Mouse (Mus musculus): ENCODE results near the gene Cavin4. TPM values are rescaled to one million over a fixed set of nuclear protein-coding genes. Genes with fewer than 3 reads are reported as not detected.
"Not testable (repeated sequence)": the region's sequence is repeated elsewhere in the genome, so short reads cannot be mapped to it uniquely, and the experiment has no call there.

The Cavin4 gene
- total RNA-seq, 2 experiments from 2014 or later, result 106 to 147 TPM

DNA sequence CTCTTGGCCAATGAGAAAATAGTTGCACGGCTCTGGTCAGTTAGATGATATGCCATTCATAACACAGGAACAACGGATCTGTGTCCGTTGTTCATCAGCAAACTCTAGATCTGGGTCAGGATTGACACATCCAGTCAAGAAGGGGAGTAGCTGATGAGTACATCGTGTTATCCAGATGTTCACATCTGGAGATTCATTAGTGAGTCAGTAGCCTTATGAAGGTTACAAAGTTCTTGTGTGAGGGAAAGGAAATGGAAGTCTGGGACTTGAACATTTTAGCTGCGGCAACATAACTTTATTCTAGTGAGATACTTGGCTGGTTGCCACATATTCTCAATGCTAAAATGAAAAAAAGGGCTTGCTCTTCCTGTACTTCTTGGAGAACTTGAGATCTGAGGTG is 9.6 kb downstream of the Cavin4 start:
- no peak for DNase-seq

DNA sequence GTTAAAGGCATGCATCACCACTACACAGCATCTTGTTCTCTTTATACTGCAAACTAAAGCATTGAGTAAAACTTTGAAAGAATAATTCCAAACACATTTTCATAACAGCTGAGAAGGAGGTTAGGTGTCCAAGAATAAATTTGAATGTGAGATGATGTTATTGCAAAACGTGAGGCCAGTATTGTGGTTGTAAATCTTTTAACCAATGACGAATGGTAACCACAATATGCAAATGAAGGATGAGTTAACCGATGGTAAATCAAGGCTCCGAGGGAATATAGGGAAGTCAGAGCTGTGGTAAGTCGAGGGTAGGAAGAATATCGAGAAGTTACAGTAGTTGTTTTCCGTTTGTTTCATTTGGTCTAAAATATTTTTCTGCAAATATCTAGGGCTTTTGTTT is 11.1 kb downstream of the Cavin4 start:
- DNase-seq, result no peak

DNA sequence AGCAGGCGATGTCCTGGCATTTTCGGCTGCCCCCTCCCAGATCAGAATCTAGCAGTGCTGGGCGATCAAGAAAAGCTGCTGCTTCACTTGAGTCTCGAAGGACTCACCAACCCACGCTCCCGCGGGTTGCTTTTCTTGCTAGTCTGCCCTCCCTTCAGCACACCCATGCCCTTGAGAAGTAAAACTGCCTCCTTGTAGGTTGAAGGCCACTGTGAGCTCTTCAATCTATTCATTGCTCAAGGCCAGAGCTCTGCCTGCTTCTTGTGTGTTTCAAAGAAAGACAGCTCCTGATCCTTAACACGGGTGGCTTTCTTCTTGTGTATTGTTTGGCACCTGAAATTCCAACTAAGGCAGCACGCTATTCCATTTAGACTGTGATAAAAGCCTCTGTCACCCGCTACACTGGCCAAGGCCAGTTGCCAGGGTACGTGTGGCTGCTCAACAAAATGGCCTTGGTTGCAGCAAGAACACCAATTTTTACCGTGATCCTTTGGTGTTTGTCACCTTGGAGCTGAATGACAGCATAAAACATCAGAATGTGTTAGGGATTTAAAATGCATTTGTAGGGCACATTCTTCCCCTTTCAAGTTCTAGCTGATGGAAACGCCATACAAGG is 13.4 kb downstream of the Cavin4 start:
- DNase-seq, result no peak

DNA sequence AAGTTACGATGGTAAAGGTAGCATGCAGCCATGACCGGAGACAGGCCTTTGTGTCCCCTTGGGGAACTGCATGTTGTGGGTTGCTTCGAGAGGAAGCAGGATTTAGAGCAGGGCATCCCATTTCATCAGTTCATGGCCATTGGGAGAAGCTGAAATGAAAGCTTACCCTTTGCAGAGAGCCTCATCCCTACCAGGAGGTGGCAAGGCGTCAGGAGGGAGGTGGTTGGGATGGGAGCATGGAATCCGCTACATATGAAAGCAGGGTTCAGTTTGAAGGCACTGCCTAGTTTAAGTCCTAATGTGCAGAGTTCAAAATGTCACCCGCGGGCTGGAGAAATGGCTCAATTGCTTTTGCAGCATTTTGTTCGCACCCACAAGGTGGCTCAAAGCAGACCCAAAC is 14.0 kb downstream of the Cavin4 start:
- DNase-seq, result no peak

DNA sequence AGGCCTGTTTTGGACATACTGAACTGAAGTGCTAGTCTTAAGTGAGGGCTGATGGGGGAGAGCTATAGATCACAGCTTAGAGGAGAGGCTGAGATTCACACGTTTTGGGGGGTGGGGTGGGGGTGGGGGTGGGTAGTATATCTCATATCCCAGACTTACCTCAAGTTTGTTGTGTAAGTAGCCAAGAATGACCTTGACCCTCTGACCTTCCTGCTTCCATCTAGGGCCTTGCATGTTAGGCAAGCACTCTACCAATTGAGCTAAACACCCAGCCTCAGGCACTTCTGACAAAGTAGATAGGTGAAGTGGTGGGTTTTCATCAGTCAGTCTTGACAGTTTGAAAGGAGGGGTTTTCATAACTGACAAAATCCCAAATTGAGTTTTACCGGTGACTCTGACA is 14.5 kb downstream of the Cavin4 start:
- DNase-seq, result no peak

DNA sequence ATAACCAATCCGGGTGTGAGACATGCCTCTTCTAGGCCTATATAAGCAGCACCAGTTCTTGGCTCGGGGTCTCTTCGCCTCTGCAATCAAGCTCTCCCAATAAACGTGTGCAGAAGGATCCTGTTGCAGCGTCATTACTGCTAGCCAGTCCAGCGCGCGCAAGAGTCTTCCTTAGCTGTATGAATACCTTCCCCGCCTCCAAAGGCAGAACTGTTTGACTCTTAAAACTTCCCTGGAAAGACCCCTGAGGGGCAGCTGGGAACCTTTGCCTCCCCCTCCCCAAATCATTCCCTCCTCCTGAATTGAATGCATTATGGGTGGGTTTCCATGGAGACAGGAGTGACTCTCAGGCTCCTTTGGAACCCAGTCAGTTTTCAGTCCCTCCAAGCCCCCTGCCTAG is 15.5 kb downstream of the Cavin4 start:
- no peak for DNase-seq

DNA sequence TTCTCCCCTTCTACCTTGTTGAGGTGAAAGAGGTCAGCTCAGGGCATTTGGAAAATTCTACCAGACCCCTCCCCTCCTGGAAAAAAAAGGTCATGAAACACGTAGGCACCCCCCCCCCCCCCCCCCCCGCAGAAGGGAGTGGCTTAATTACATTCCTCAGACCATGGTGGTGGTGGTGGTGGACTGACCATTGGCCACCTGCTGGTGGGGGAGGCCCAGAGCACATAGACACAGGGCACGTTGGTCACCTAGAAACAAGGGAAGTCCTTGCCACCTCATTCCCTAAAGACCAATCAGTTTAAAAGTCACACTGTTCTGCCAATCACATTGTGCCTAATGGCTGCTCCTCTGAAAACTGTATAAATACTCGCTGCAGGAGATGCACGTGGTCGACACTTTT is 16.4 kb downstream of the Cavin4 start:
- not testable (repeated sequence) for DNase-seq

DNA sequence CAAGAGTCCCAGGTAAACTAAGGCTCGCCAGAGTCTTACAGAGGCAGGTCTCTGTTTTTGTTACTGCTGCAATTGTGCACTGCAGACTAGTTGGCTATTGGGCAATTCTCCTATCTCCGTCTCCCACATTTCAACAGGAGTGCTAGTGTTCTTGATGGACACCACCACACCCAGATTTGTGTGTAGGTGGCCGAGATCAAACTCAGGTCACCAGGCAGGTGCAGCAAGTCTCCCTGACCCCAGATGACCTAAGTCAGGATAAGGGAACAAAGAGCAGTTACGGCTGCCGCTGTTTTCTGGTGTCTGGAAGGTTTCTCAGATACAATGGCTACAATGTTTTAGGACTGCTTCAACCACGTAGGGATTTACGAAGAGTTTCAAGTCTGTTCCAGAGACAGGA is 16.9 kb downstream of the Cavin4 start:
- DNase-seq, result no peak

DNA sequence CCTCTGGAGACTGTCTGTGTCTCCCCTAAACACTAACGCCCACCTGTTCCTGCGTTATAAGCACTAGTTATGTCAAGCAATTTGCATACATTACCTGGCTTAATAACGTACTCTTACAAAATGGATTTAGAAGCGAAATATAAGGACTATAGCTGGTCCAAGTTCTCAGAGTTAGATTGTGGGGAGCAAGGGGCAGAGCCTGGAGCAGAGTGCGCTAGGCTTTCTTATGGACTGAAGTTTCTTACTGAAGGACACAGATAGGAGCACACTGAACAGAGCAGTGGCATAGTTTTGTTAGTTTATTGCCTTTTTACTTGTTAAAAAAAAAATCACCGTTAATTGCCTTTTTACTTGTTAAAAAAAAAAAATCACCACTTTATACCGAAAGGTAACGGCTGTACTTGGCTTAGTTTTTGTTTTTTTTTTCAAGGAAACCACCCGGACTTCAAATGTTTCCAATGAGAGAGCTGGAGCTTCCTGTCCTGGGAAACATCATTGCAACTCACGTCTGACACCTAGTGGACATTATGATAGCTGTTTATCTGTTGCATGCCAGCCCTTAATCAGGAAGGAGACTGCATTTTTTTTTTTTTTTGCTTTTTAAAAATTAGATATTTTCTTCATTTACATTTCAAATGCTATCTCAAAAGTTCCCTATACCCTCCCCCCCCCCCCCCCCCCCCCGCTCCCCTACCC is 17.5 kb downstream of the Cavin4 start:
- no peak for DNase-seq

DNA sequence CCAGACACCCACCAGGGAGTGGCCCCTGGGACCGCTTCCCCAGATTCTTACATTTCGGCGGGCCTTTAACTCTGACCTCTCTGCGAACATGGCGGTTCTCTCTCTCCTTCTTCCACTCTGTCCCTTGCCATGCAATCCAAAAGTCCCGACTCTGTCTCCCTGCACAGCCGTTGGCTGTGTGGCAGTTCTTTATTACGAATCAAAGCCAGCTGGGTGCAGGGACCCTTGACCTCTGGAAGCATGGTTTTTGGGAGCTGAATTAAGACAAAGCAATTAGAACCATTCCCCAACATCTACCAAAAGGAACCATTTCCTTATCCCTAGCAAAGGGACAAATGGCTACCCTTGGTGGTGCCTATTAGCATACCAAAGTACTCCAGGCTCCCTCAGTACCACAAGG is 19.8 kb downstream of the Cavin4 start:
- DNase-seq, result no peak

DNA sequence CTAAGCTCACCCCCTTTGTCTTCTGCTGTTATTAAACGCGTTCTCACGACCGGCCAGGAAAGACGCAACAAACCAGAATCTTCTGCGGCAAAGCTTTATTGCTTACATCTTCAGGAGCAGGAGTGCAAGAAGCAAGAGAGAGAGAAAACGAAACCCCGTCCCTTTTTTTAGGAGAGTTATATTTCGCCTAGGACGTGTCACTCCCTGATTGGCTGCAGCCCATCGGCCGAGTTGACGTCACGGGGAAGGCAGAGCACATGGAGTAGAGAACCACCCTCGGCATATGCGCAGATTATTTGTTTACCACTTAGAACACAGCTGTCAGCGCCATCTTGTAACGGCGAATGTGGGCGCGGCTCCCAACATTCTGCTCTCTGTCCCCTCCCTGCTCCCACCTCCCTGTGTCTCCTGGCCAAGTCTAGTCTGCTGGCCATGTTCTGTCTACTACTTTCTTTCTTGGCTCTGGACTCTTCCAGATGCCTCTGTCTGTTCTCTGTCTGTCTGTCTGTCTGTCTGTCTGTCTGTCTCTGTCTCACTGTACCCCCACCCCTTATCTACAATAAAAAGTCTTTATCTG is 20.4 kb downstream of the Cavin4 start:
- DNase-seq, result not testable (repeated sequence)

DNA sequence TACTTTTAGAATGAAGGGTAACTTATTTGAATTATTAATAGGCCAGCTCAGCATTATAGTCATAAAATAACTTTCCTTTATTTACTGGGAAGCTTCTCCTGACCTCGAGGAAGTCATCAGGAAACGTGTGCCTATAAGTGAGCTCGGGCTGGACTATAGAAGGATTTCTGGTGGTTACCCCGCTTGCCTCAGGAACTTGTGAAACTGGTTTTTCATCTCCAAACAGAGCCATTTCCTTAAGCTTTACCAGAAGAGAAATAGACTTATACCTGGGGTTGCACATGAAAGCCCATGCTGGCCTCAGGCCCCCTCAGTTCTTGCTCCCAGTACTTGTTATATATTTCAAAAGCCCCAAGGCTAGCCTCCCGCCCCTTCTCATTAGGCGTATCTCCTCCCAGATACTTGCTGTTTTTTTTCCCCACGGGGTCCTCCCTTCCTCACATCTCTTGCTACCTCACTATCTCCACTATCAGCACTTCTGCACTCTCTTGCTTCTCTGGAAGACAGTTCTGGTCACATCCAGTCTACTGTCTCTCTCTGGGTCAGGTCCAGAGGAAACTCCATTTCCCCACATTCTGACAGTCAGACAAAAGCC is 21.4 kb downstream of the Cavin4 start:
- no peak for DNase-seq

DNA sequence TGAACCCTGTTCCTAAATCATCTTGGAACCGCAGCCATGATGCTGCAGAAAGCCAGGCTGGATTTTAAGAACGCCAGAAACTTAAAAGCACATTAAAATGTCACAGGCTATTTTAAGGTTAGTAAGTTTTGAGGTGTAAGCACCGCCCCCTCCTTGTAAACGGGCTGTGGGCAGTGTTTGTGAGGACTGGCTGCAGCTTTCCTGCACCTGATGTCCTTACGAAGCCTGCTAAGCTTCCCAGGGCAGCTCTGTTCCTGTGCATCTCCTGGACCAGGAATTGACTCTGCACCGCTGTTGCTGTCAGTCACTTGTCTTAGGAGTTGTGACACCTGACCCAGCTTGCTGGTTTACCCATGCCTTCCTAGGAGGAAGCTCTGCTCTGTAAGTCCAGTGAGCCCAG is 24.8 kb downstream of the Cavin4 start:
- DNase-seq, result peak; percentile 61

DNA sequence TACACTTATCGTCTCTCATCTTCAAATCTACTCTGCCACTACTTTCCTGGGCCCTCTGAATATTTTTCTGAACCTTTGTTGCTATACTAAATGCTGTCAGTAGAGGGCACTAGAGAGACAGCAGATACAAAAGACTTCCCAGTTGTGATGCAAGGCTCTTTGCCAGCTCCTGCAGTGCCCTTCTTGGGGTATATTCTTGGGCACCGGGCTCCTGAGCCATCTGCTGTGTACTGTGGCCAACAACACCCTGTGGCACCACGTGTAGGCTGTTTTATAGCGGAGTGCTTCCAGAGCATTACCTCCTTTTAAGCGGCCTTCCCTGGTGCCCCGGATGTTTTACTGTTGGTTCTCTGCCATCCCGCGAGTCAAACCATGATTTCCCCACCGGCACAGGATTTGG is 27.3 kb downstream of the Cavin4 start:
- DNase-seq, result no peak

DNA sequence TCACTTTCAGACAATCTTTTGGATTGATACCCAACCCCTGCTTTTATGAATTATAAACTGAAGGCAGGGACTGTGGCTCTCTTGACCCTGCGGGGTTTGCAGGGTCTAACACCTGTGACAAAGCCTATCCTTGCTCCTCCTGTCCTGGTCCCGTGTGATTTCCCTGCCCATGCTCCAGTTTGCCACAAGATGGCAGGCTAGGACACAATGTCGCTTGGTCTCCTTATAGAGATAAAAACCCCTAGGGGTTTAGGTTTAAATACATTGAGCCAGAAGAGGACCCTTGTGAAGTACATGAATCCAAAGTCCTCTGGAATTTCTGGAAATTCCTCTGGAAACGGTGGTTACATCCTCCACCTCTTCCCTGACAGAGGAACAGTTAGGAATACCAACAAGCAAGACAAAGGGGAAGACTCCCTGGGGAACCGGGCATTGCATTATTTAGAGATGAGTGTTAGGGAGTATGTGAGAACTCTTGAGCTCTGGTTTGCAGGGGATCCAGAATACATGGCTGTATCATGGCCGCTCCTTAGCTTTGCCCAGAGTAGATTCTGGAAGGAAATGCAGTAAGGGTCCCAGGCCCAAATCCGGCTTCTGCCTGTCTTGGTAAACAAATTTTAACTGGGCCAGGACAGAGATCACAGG is 28.6 kb downstream of the Cavin4 start:
- DNase-seq, result no peak

DNA sequence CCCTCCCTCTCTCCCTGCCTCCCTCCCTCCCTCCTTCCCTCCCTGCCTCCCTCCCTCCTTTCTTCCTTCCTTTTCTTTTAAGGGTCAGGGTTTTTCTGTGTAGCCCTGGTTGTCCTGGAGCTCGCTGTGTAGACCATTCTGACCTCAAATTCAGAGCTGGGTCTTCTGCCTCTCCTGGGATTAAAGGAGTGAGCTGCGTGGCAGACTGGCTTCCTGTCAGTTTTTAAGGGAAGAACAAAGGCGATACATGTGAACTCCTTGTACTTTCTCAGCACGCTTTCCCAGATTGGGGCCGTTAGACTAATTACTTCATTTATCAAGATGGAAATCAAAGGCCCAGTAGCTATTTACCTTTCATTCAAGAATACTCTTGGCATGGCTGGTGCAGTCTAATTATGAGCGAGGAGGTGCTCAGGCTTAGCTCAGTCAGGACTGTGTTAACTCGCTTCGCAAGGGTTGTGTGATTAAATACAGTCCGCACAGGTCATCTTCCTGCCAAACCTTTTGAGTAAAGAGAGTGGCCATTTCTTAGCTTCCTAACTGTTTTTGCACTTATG is 29.5 kb downstream of the Cavin4 start:
- no peak for DNase-seq

DNA sequence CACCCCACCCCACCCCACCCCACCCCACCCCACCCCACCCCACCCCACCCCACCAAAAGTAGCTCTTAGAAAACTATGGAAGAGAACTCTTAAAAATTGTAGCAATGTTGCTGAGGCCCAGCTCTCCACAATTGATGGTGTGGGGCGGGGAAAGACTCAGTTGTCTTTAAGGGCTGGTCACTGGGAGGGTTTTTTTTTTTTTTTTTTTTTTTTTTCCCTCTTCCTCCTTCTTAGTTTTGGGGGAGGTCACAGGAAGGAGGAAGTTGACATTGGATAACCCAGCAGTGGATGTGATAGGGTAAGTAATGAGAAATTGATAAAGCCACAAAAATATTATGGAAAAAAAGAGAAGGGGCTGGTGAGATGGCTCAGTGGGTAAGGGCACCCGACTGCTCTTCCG is 33.4 kb downstream of the Cavin4 start:
- DNase-seq, result no peak

DNA sequence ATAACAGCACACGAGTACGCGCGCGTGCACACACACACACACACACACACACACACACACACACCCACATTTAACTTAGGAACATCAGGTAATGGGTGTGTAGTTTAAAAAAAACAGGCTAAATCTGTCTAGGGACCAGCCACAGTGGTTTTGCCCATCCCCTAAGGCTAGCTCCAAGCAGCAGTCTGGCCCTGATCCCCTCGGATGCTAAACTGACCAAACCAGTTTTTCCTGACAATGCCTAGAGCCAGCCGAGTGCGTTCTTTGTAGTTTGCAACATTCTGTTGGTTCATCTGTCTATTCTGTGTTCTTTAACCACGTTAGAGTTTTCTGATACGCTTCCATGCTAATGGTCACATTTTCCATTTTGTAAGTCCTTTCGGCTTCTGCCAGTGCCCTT is 34.0 kb downstream of the Cavin4 start:
- no peak for DNase-seq

DNA sequence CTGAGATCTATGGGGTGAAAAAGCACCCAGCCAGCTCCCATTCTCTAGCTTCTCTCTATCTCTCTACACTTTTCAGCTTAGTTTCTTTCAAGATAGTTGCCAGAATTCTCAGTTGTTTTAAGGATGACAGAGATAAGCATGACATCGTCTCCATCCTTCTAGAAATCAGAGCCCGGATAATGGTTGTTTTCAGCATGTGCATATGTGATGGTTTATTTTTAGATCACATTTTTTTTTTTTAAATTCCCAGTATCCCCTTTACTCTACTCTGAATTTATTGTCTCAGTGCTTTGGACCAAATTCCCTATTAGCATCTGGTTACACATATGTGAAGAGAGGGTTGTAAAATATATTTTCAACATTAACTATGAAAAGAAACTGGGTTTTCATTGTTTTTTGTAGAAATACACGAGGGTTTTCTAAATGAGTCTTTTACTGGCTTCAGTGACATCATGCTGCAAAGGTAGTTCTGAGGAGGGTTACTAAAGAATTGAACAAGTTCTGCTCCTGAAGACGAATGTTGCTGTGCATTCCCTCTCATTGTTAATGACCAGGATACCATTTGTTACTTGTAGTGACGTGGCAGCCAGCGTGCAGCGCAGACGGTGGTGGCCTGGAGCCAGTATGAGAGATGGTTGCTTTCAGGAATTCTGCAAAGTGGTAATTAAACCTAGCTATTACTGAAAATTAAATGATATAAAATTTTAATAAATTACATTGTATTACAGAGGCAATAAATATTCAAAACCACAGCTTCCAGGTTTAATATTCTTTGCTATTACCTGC is 52.7 kb downstream of the Cavin4 start:
- DNase-seq, result no peak

DNA sequence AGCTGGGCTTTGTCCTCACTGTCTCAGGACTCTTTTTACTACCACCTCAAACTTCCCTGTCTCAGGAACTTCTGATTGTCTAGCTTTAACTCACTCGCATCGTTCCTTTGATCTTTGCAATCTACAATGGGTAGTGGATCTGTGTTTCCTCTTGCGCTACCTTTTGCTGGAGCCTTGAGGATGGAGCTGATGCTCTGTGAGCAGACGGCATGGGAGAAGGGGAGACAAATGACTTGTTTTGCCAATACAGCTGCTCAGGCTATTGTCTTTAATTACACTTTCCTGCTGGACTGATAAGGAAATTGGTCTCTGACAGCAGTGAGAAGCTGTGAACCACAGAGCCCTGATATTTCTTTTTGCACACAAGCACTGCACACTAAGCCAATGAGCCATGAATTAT is 53.5 kb downstream of the Cavin4 start:
- DNase-seq, result no peak

Measured in gastrocnemius, postnatal 25 days (tissue).